Mouse (Mus musculus) thymus, postnatal 4 days (tissue): Measurements from ENCODE around the gene Map2.

ENCODE experiments used
- DNase-seq: peaks from one replicate; pipeline ENCODE4 v3.0.0; 2021

Gene Map2

GRCm38 (mm10) chr1:66407270-66407967, 232.3 kb downstream of the Map2 start:
- DNase-seq = no peak

DNA sequence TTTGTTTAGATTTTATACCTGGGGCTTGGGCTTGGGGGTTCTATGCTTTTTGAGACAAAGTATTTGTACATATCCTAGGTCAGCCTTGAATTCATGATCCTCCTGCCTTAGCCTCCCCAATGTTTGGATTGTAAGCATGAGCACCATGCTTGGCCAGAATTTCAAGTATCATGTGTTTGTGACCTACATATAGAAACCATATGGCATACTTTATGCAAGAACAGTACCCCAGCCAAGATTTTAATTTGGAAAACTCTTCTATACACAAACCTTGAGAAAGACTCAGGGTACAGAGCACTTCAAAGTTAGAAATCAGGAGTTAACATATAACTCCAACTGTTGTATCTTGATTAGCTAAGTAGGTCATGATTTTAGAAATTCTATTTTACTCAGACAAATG, 243.3 kb downstream of the Map2 start:
- no peak for DNase-seq

- DNase-seq = no peak
Observed at GRCm38 (mm10) chr1:66426073-66426472, 251.0 kb downstream of the Map2 start.

GRCm38 (mm10) chr1:66430962-66431361, 255.9 kb downstream of the Map2 start:
- no peak for DNase-seq

GRCm38 (mm10) chr1:66431472-66431871, 256.4 kb downstream of the Map2 start:
- no peak for DNase-seq

- DNase-seq = no peak
Observed at GRCm38 (mm10) chr1:66438069-66438468, 263.0 kb downstream of the Map2 start.

- no peak for DNase-seq
Observed at GRCm38 (mm10) chr1:66442922-66443321, 267.8 kb downstream of the Map2 start.

- no peak for DNase-seq
Observed at GRCm38 (mm10) chr1:66449471-66449870, 274.4 kb downstream of the Map2 start.

- DNase-seq = no peak
Observed at GRCm38 (mm10) chr1:66456580-66456979, 281.5 kb downstream of the Map2 start.

GRCm38 (mm10) chr1:66457747-66458146, 282.7 kb downstream of the Map2 start:
- no peak for DNase-seq

GRCm38 (mm10) chr1:66459394-66459793, 284.3 kb downstream of the Map2 start:
- DNase-seq = no peak

- DNase-seq = no peak
Observed at GRCm38 (mm10) chr1:66460850-66461249, 285.8 kb downstream of the Map2 start.

DNA sequence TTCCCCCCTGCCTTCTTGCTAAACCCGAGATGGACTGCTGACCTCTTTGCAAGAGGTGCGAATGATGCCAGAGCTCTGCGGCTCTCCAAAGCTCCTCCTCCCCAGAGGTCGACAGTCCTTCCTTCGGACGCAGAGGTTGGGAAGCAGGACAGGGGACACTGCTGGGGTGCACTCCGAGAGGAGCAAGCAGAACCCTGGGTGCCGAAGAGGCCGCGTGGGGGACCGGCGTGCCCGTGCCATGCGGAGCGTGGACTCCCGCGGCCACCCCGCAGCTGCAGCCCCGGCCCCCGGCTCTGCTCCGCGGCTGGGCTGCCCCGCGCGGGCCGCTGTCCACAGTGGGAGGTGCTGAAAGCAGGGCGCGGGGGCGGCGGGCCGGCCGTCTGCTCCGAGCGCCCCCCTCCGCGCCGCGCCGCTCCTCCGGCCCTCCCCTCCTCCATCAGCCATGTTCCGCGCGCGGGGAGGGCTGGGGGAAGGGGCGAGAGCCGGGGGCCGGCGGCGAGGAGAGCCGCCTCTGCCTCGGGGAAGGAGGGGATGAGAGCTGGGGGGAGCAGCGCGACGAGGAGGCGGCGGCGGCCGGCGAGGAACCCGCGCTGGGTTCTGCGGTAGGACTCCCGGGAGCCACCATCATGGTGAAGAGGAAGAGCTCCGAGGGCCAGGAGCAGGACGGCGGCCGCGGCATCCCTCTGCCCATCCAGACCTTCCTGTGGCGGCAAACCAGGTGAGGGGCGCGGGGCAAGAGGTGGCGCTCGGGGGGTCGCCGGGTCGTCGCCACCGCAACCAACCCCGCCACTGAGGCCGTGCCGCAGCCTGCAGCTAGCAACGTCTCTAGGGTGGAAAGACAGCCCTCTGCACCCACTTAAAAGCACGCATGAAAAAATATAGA, 293.0 kb downstream of the Map2 start, which contains the start of gene Unc80:
Gene Unc80, plus strand, starts transcription at position 547 of the 883 bp plus-strand sequence.
- peak; percentile 53 for DNase-seq

- DNase-seq = no peak
Observed at GRCm38 (mm10) chr1:66468704-66469020, 293.6 kb downstream of the Map2 start.

- DNase-seq = no peak
Observed at GRCm38 (mm10) chr1:66482751-66483150, 307.7 kb downstream of the Map2 start.
